Mouse (Mus musculus) liver, embryonic 15.5 days (tissue): ENCODE results near the gene Mrnip. TPM values are rescaled to one million over a fixed set of nuclear protein-coding genes. Genes with fewer than 3 reads are reported as not detected.
A peak's percentile ranks its signal among the peaks of the same experiment; 100 is the strongest.

Source experiments
- ATAC-seq: fragments of 200-750 bp; cut with Nextera tagmentation; 2 replicates; pipeline ENCODE4 v1.8.0; 2017; ENCODE audit warnings: moderate number of reproducible peaks, mild to moderate bottlenecking, moderate library complexity; ENCODE audit not compliant: insufficient read depth
- H3K27ac ChIP-seq: fragments of 300-500 bp; sonication (generic); replicated peaks from 2 replicates; pipeline ENCODE4 v1.5.1; 2015; ENCODE audit warnings: mild to moderate bottlenecking, inconsistent platforms
- H3K27me3 ChIP-seq: fragments of 300-500 bp; sonication (generic); 2 replicates; pipeline ENCODE4 v1.6.1; 2015; ENCODE audit warnings: mild to moderate bottlenecking, inconsistent platforms
- H3K36me3 ChIP-seq: fragments of 300-500 bp; sonication (generic); replicated peaks from 2 replicates; pipeline ENCODE4 v1.6.1; 2015; ENCODE audit warnings: moderate library complexity, mild to moderate bottlenecking, inconsistent platforms
- H3K4me1 ChIP-seq: fragments of 300-500 bp; sonication (generic); replicated peaks from 2 replicates; pipeline ENCODE4 v1.6.1; 2015; ENCODE audit warnings: inconsistent platforms
- H3K4me2 ChIP-seq: fragments of 300-500 bp; sonication (generic); 2 replicates; pipeline ENCODE4 v1.6.1; 2015; ENCODE audit warnings: moderate library complexity, mild to moderate bottlenecking, inconsistent platforms
- H3K4me3 ChIP-seq: fragments of 300-500 bp; sonication (generic); replicated peaks from 2 replicates; pipeline ENCODE4 v1.5.1; 2015; ENCODE audit warnings: mild to moderate bottlenecking, inconsistent platforms
- H3K9ac ChIP-seq: fragments of 300-500 bp; sonication (generic); 2 replicates; pipeline ENCODE4 v1.6.1; 2015; ENCODE audit warnings: moderate library complexity, mild to moderate bottlenecking, inconsistent platforms
- H3K9me3 ChIP-seq: fragments of 300-500 bp; sonication (generic); replicated peaks from 2 replicates; pipeline ENCODE4 v1.6.1; 2016; ENCODE audit warnings: inconsistent platforms
- WGBS: fragments of 180-500 bp; shearing (Covaris S2); methylation state at CpG from one replicate; pipeline ENCODE4 v1.1.7; 2015; ENCODE audit warnings: mixed read lengths; ENCODE audit not compliant: insufficient replicate concordance; 5-methylcytosine and 5-hydroxymethylcytosine counted together
- polyA plus RNA-seq: library from polyadenylated mRNA; unstranded; fragments of >200 nt; fragmentation: Nextera tagmentation; extraction: Ambion mirVana; gene quantifications from 2 replicates; pipeline ENCODE4 v1.2.1, GENCODE M21; 2015

Gene Mrnip
- polyA plus RNA-seq, 1 experiment from 2014 or later: 7.6 TPM

DNA sequence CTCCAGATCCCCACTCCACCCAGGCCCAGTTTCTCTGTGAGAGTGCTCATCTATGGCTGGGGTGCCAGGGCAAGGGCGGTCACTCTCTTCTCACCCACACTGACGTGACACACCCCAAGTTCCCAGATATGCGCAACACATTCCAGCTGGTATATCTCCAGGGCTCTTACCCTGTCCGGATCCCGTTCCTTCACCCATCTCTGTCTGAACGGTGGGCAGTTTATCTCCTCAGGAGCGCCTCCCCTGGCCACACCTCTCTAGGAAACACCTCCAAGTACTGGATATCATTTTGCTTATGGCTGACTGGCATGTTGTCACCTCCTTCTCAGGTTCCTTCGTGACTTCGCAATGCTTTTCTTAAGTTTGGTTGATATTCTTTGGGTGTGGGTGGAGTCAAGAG is 41.4 kb downstream of the Mrnip start:
- H3K9me3 ChIP-seq: no peaks in the 10 kb centered on the region
- H3K9ac ChIP-seq: peak overlapping the region; percentile 6; the same call in 1 of the 2 replicates
- ATAC-seq: no peak
- H3K27me3 ChIP-seq: no peaks in the 10 kb centered on the region
- WGBS: 46% methylated on average over 9 of the region's 9 CpGs
- peaks cover 81% of the 10 kb centered on the region for H3K4me1 ChIP-seq
- H3K4me3 ChIP-seq: no peak overlapping the region
- no peaks in the 10 kb centered on the region; the same call in 1 of the 2 replicates for H3K36me3 ChIP-seq
- H3K27ac ChIP-seq: peak overlapping the region; percentile 51
- H3K4me2 ChIP-seq: peak overlapping the region; percentile 39

DNA sequence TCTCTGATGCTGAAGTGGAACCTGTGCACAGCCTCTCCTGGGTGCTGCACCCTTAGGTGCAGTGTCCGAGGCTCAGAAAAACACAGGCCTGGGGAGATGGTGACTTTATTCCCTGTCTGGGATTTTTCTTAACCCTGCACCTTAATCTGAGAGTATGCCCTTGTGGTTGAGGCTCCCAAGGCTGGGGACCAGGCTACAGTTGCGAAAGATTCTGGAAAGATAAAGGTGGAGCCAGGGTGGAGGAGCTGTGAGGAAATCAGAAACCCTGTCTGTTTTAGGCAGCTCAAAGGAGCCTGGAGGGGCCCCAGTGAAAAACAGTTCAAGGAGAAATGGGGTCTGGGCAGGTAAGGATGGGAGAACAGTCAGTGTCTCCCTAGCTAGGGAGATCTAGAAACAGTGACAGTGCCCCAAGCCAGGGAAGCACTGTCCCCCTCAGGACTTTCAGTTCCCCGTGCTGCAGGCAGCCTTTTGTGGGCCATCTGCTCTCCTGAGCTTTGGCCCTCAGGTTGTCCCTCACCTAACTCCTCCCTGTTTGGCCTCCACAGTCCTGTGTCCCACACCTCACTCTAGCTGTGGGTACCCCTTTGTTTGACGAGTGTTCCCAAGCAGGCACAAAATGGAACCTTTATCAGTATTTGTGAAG is 42.6 kb downstream of the Mrnip start:
- 59% methylated on average over 4 of the region's 4 CpGs for WGBS
- no peak overlapping the region for H3K27ac ChIP-seq

GRCm38 (mm10) chr11:50217811-50218210 is 43.6 kb downstream of the Mrnip start:
- Histone ChIP-seq H3K4me1 (peaks cover 68% of the 10 kb centered on the region), H3K36me3 (no peaks in the 10 kb centered on the region; the same call in 1 of the 2 replicates), H3K27me3 (no peaks in the 10 kb centered on the region), H3K9ac (no peak overlapping the region), H3K4me3 (no peak overlapping the region), H3K4me2 (no peak overlapping the region), H3K27ac (no peak overlapping the region), H3K9me3 (no peaks in the 10 kb centered on the region)
- WGBS: 77% methylated on average over 4 of the region's 4 CpGs
- no peak for ATAC-seq

More for the DNA sequence above, 42.6 kb downstream of the Mrnip start:
- Histone ChIP-seq H3K4me2 (peak overlapping the region; percentile 6; the same call in 1 of the 2 replicates), H3K27me3 (no peaks in the 10 kb centered on the region), H3K9me3 (no peaks in the 10 kb centered on the region), H3K4me1 (peaks cover 72% of the 10 kb centered on the region), H3K36me3 (no peaks in the 10 kb centered on the region; the same call in 1 of the 2 replicates), H3K4me3 (no peak overlapping the region), H3K9ac (no peak overlapping the region)
- no peak for ATAC-seq

GRCm38 (mm10) chr11:50219833-50220232 is 45.6 kb downstream of the Mrnip start:
- no peak overlapping the region for H3K27ac ChIP-seq
- H3K36me3 ChIP-seq: no peaks in the 10 kb centered on the region; the same call in 1 of the 2 replicates
- H3K4me3 ChIP-seq: no peak overlapping the region
- ATAC-seq: no peak
- peaks cover 74% of the 10 kb centered on the region for H3K4me1 ChIP-seq
- H3K27me3 ChIP-seq: no peaks in the 10 kb centered on the region
- WGBS: 31% methylated on average over 2 of the region's 2 CpGs
- no peaks in the 10 kb centered on the region for H3K9me3 ChIP-seq
- no peak overlapping the region for H3K9ac ChIP-seq
- H3K4me2 ChIP-seq: no peak overlapping the region

- Histone ChIP-seq H3K9ac (peak overlapping the region; percentile 99; the same call in 1 of the 2 replicates), H3K27me3 (no peaks in the 10 kb centered on the region), H3K36me3 (no peaks in the 10 kb centered on the region; the same call in 1 of the 2 replicates), H3K4me3 (peak overlapping the region; percentile 94), H3K27ac (peak overlapping the region; percentile 97; the same call in 1 of the 2 replicates), H3K4me2 (peak overlapping the region; percentile 86), H3K9me3 (no peaks in the 10 kb centered on the region), H3K4me1 (peaks cover 69% of the 10 kb centered on the region)
- no peak for ATAC-seq
- WGBS: 57% methylated on average over 7 of the region's 7 CpGs
These were observed 48.5 kb downstream of the Mrnip start for GRCm38 (mm10) chr11:50222559-50223276.

DNA sequence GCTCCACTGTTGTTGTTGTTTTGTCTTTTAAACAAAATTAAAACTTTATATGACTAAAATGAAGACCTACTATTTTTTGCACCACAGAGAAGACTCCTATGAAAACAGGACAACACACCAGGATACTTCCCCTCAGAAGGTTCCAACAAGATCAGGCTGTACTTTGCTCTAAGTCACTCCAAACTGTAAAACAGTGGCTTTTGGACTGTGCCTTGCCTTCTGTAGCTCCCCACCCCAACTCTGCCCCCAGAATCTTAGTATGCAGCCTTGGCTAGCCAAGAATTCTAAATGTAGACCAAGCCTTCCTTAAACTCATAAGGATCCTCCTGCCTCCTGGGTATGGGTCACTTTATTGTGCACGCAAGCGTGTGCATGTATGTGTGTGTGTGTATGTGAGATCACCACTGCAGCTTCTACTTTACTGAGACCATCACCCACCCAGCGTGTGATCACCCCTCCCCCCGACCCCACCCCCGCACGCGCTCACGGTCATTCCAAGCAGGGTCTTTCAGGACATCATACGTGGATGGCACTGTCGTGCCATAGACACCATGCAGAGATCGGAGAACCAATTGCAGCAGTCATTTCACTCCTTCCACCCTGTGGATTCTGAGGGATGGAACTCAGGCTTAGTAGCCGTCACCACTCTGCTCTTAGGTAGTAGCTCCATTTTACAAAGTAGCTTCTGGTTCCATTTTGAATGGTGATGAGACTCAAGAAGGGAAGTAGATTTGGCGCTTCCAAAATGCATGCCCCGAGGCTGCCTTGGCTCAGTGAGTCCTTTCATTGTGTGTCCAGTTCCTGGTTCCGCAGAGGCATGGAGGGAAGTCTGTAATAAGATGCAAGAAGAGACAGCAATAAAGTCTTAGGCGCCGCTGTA is 49.8 kb downstream of the Mrnip start:
- H3K4me2 ChIP-seq: peak overlapping the region; percentile 86
- no peaks in the 10 kb centered on the region; the same call in 1 of the 2 replicates for H3K36me3 ChIP-seq
- WGBS: 4% methylated on average over 17 of the region's 17 CpGs
- H3K9ac ChIP-seq: peak overlapping the region; percentile 99
- no peak for ATAC-seq
- H3K4me1 ChIP-seq: peaks cover 67% of the 10 kb centered on the region
- peak overlapping the region; percentile 97 for H3K27ac ChIP-seq
- H3K27me3 ChIP-seq: no peaks in the 10 kb centered on the region
- no peaks in the 10 kb centered on the region for H3K9me3 ChIP-seq
- H3K4me3 ChIP-seq: peak overlapping the region; percentile 94

- peak; percentile 95 for ATAC-seq
- Histone ChIP-seq H3K9ac (peak overlapping the region; percentile 99), H3K27me3 (no peaks in the 10 kb centered on the region), H3K9me3 (no peaks in the 10 kb centered on the region), H3K36me3 (no peaks in the 10 kb centered on the region; the same call in 1 of the 2 replicates), H3K4me1 (peaks cover 67% of the 10 kb centered on the region), H3K27ac (peak overlapping the region; percentile 97), H3K4me3 (peak overlapping the region; percentile 94), H3K4me2 (peak overlapping the region; percentile 86)
- under 1% methylated on average over 70 of the region's 70 CpGs for WGBS
These were observed 50.7 kb downstream of the Mrnip start for GRCm38 (mm10) chr11:50224671-50225530.

DNA sequence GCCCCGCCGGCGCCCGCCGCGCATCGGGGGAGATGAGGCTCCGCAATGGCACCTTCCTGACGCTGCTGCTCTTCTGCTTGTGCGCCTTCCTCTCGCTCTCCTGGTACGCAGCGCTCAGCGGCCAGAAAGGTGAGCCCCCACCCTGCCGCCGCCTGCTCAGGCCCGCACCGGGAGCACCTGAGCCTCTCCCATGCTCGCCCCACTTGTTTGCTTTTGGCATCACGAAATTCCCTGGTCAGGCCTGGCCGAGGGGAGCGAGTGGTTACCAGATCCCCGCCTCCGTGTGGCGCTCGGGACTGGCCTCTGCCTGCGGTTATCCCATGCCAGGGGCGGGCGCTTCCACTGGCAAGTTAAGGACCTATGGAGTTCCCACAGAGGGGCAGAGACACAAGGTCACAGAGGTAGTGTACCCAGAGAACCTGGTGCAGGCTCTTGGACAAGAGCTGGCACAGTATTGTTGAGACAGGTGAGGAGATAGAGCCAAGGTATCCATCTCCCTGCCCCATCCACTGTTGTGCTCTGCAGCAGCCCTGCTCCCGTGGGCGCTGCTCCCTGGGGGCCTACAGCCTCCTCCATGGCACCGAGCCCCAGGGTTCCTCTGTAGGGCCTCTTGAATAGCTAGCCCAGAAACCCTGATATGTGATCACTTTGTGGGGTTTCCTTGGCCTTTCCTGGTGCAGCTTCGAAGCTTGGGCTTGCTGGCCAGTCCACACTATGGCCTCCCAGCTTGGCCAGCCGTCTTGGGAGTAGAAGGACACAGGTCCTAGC is 51.6 kb downstream of the Mrnip start:
- Histone ChIP-seq H3K4me1 (peaks cover 71% of the 10 kb centered on the region), H3K9me3 (no peaks in the 10 kb centered on the region), H3K4me3 (peak overlapping the region; percentile 94), H3K36me3 (peaks cover 6% of the 10 kb centered on the region), H3K9ac (peak overlapping the region; percentile 99), H3K4me2 (peak overlapping the region; percentile 86), H3K27ac (peak overlapping the region; percentile 97), H3K27me3 (no peaks in the 10 kb centered on the region)
- under 1% methylated on average over 34 of the region's 34 CpGs for WGBS
- peak; percentile 7 for ATAC-seq

DNA sequence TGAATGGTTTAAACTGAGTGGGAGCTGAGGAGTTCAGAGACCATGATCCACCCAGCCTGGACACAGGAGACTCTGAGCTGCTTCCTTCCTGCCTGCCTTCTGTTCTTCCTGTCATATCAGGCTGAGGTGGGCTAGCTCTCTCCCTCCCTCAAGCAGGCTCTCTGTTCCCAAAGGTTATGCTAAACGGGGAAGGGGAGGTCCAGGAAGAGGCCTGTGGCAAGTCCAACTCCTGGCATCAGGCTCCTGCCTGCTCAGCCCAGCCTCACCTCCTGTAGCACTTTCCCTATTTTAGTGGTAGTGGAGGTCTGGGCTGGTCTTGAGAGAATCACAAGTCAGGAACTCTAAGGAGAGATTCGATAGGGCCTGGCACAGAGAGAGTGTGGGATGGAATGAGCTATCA is 52.2 kb downstream of the Mrnip start:
- H3K36me3 ChIP-seq: peaks cover 11% of the 10 kb centered on the region
- peak overlapping the region; percentile 97 for H3K27ac ChIP-seq
- peaks cover 74% of the 10 kb centered on the region for H3K4me1 ChIP-seq
- peak overlapping the region; percentile 86 for H3K4me2 ChIP-seq
- no peaks in the 10 kb centered on the region for H3K9me3 ChIP-seq
- no peak for ATAC-seq
- H3K27me3 ChIP-seq: no peaks in the 10 kb centered on the region
- peak overlapping the region; percentile 99 for H3K9ac ChIP-seq
- WGBS: 16% methylated on average over 2 of the region's 2 CpGs
- H3K4me3 ChIP-seq: peak overlapping the region; percentile 94
